In genomic region chr10:84531576-84531975, GRCm38 (mm10) we compare ENCODE assay signal across 8 mouse cellular contexts. TPM values are rescaled to one million over a fixed set of nuclear protein-coding genes. Genes with fewer than 3 reads are reported as not detected.
DNase-seq lines count a peak whose midpoint lies in the region; ATAC-seq lines count a peak whose summit lies in the region.

No protein-coding gene starts in this region.

- H3K4me1 ChIP-seq in heart, embryonic 14.5 days (ENCODE audit: control insufficient read depth in 2 of 2, insufficient read depth in 2 of 2, low read length in 2 of 2) = peaks cover 30 to 38% of the 10 kb centered on the region in 2 experiments
- peaks cover 51% of the 10 kb centered on the region for H3K4me1 ChIP-seq in embryonic facial prominence, embryonic 10.5 days
- peaks cover 33% of the 10 kb centered on the region for H3K4me1 ChIP-seq in hindbrain, embryonic 16.5 days (ENCODE audit: control insufficient read depth, insufficient read depth, low read depth, low read length)
- H3K4me1 ChIP-seq in midbrain, embryonic 13.5 days (replicated peaks) = peaks cover 54% of the 10 kb centered on the region

- H3K4me3 ChIP-seq in heart, embryonic 14.5 days (ENCODE audit: control insufficient read depth in 1 of 2, insufficient read depth in 1 of 2, low read depth in 1 of 2, low read length in 2 of 2) = peak overlapping the region; percentile 72 to 96; a peak in 3 of 4 replicates
- peak overlapping the region; percentile 95 for H3K4me3 ChIP-seq in embryonic facial prominence, embryonic 10.5 days
- H3K4me3 ChIP-seq in hindbrain, embryonic 16.5 days (ENCODE audit: low read length) = no peak overlapping the region
- H3K4me3 ChIP-seq in midbrain, embryonic 13.5 days (replicated peaks) = peak overlapping the region; percentile 83

- peaks cover 35% of the 10 kb centered on the region for H3K36me3 ChIP-seq in heart, embryonic 14.5 days (ENCODE audit: control insufficient read depth, insufficient read depth, low read length)
- peaks cover 55% of the 10 kb centered on the region for H3K36me3 ChIP-seq in embryonic facial prominence, embryonic 10.5 days (replicated peaks)
- H3K36me3 ChIP-seq in hindbrain, embryonic 16.5 days (ENCODE audit: control insufficient read depth, insufficient read depth, low read length) = peaks cover 8% of the 10 kb centered on the region
- peaks cover 24% of the 10 kb centered on the region for H3K36me3 ChIP-seq in midbrain, embryonic 13.5 days

- WGBS in heart, embryonic 14.5 days = 88% methylated on average over 4 of the region's 4 CpGs
- WGBS in embryonic facial prominence, embryonic 10.5 days = 87% methylated on average over 4 of the region's 4 CpGs
- WGBS in hindbrain, embryonic 16.5 days = 70% methylated on average over 4 of the region's 4 CpGs
- 66% methylated on average over 4 of the region's 4 CpGs for WGBS in midbrain, embryonic 13.5 days

- no peaks in the 10 kb centered on the region for H3K27me3 ChIP-seq in heart, embryonic 14.5 days (ENCODE audit: control insufficient read depth, insufficient read depth, low read length)
- H3K27me3 ChIP-seq in embryonic facial prominence, embryonic 10.5 days (replicated peaks; ENCODE audit: low read depth, poor library complexity, severe bottlenecking) = no peaks in the 10 kb centered on the region
- H3K27me3 ChIP-seq in hindbrain, embryonic 16.5 days (replicated peaks; ENCODE audit: control insufficient read depth, insufficient read depth, low read length) = no peaks in the 10 kb centered on the region
- no peaks in the 10 kb centered on the region for H3K27me3 ChIP-seq in midbrain, embryonic 13.5 days

- peak overlapping the region; percentile 98 for H3K9ac ChIP-seq in heart, embryonic 14.5 days (ENCODE audit: low read length)
- no peak overlapping the region for H3K9ac ChIP-seq in hindbrain, embryonic 16.5 days (ENCODE audit: low read depth, low read length)
- peak overlapping the region; percentile 97 for H3K9ac ChIP-seq in midbrain, embryonic 13.5 days (replicated peaks)

- H3K27ac ChIP-seq in heart, embryonic 14.5 days (replicated peaks in 1 of 2; ENCODE audit: control insufficient read depth in 1 of 2, insufficient read depth in 1 of 2, low read depth in 2 of 2, low read length in 2 of 2) = peak overlapping the region; percentile 86 to 95
- peak overlapping the region; percentile 60; the same call in 1 of the 2 replicates for H3K27ac ChIP-seq in embryonic facial prominence, embryonic 10.5 days (replicated peaks)
- H3K27ac ChIP-seq in hindbrain, embryonic 16.5 days (ENCODE audit: low read depth, low read length) = no peak overlapping the region
- H3K27ac ChIP-seq in midbrain, embryonic 13.5 days = no peak overlapping the region

- no peak for DNase-seq in heart, adult 8-10 months (ENCODE audit: low spot score)
- DNase-seq in embryonic facial prominence, embryonic 10.5 days (ENCODE audit: low spot score) = no peak
- no peak for DNase-seq in adrenal gland, adult 8-10 months
- DNase-seq in adrenal gland, postnatal 36 days = no peak
- no peak for DNase-seq in thymus, postnatal 4 days

- peak overlapping the region; percentile 89 for H3K4me2 ChIP-seq in heart, embryonic 14.5 days (ENCODE audit: low read length)
- H3K4me2 ChIP-seq in hindbrain, embryonic 16.5 days (ENCODE audit: low read length) = peak overlapping the region; percentile 79
- peak overlapping the region; percentile 69 for H3K4me2 ChIP-seq in midbrain, embryonic 13.5 days (replicated peaks)

- ATAC-seq in heart, embryonic 14.5 days (ENCODE audit: insufficient number of reproducible peaks, insufficient read depth, low FRiP score, low read depth) = no peak
- no peak for ATAC-seq in hindbrain, embryonic 16.5 days
- ATAC-seq in midbrain, embryonic 13.5 days = no peak

- no peaks in the 10 kb centered on the region for H3K9me3 ChIP-seq in heart, embryonic 14.5 days (ENCODE audit: control insufficient read depth, low read length)
- H3K9me3 ChIP-seq in embryonic facial prominence, embryonic 10.5 days = no peaks in the 10 kb centered on the region
- no peaks in the 10 kb centered on the region for H3K9me3 ChIP-seq in hindbrain, embryonic 16.5 days (ENCODE audit: control insufficient read depth, low read length)
- no peaks in the 10 kb centered on the region for H3K9me3 ChIP-seq in midbrain, embryonic 13.5 days

RNA-seq across cellular contexts. Expression of gene Ckap4, which starts 2.3 kb away (rescaled TPM):
- 106 and 116 TPM in 2 replicates for polyA plus RNA-seq in heart, embryonic 14.5 days (2014; fragmentation: Nextera tagmentation; extraction: Ambion mirVana)
- 10 to 100 TPM; 18.2 to 26.3 (median 22.8) TPM for total RNA-seq in heart, adult 8-10 months (2022)
- 61.2 and 61.5 TPM in 2 replicates for polyA plus RNA-seq in embryonic facial prominence, embryonic 10.5 days (2016; fragmentation: Nextera tagmentation; extraction: Ambion mirVana)
- polyA plus RNA-seq in hindbrain, embryonic 16.5 days (2015; fragmentation: Nextera tagmentation; extraction: Ambion mirVana) = 24.2 and 51.3 TPM in 2 replicates
- 48.7 and 60.9 TPM in 2 replicates for polyA plus RNA-seq in midbrain, embryonic 13.5 days (2015; fragmentation: Nextera tagmentation; extraction: Ambion mirVana)
- total RNA-seq in adrenal gland, adult 8-10 months (2022) = 10 to 100 TPM; 27.5 to 33.1 (median 29.3) TPM
- 10 to 100 TPM; 47.1 to 59.6 TPM for total RNA-seq in adrenal gland, postnatal 36 days (2021)

RNA-seq across cellular contexts. Expression of gene Tcp11l2, which starts 44.9 kb away (rescaled TPM):
- polyA plus RNA-seq in heart, embryonic 14.5 days (2014; fragmentation: Nextera tagmentation; extraction: Ambion mirVana) = 36.2 and 36.6 TPM in 2 replicates
- 100 to 1,000 TPM in 3 of 4 experiments, 10 to 100 TPM in 1; 89.2 to 200 (median 123) TPM for total RNA-seq in heart, adult 8-10 months (2022)
- polyA plus RNA-seq in embryonic facial prominence, embryonic 10.5 days (2016; fragmentation: Nextera tagmentation; extraction: Ambion mirVana) = 3.2 and 3.6 TPM in 2 replicates
- 21.8 and 24.6 TPM in 2 replicates for polyA plus RNA-seq in hindbrain, embryonic 16.5 days (2015; fragmentation: Nextera tagmentation; extraction: Ambion mirVana)
- polyA plus RNA-seq in midbrain, embryonic 13.5 days (2015; fragmentation: Nextera tagmentation; extraction: Ambion mirVana) = 18.5 and 19.5 TPM in 2 replicates
- total RNA-seq in adrenal gland, adult 8-10 months (2022) = 10 to 100 TPM; 45.8 to 51.1 (median 48.8) TPM
- total RNA-seq in adrenal gland, postnatal 36 days (2021) = 10 to 100 TPM; 48.0 to 55.3 TPM

Comparison
In these comparisons a context has a peak if more than half of its experiments do, and no peak if none do; other contexts are left out.
1. H3K27ac ChIP-seq: peak in heart, embryonic 14.5 days (2 of 2) and embryonic facial prominence, embryonic 10.5 days (single experiment); none in hindbrain, embryonic 16.5 days (single experiment) and midbrain, embryonic 13.5 days (single experiment).
2. Peak in every context shown above with its lines, with median percentiles within 50 percentile points of each other: H3K4me2 ChIP-seq.